Mouse (Mus musculus) midbrain, embryonic 10.5 days (tissue): Measurements from ENCODE around the gene Sipa1l2. TPM values are rescaled to one million over a fixed set of nuclear protein-coding genes. Genes with fewer than 3 reads are reported as not detected.

ENCODE experiments used
- DNase-seq: peaks from one replicate; pipeline ENCODE4 v3.0.0-alpha.2; 2017; ENCODE audit warnings: low spot score
- H3K27ac ChIP-seq: fragments of 300-500 bp; sonication (generic); replicated peaks from 2 replicates; pipeline ENCODE4 v1.5.1; 2016; ENCODE audit warnings: mild to moderate bottlenecking
- H3K27me3 ChIP-seq: fragments of 300-500 bp; sonication (generic); 2 replicates; pipeline ENCODE4 v1.6.1; 2016; ENCODE audit warnings: low read depth, mild to moderate bottlenecking; ENCODE audit not compliant: poor library complexity, severe bottlenecking
- H3K36me3 ChIP-seq: fragments of 300-500 bp; sonication (generic); 2 replicates; pipeline ENCODE4 v1.6.1; 2016; ENCODE audit warnings: mild to moderate bottlenecking, moderate library complexity
- H3K4me1 ChIP-seq: fragments of 300-500 bp; sonication (generic); 2 replicates; pipeline ENCODE4 v1.6.1; 2016
- H3K4me3 ChIP-seq: fragments of 300-500 bp; sonication (generic); 2 replicates; pipeline ENCODE4 v1.5.1; 2016; ENCODE audit warnings: mild to moderate bottlenecking, moderate library complexity
- H3K9me3 ChIP-seq: fragments of 300-500 bp; sonication (generic); replicated peaks from 2 replicates; pipeline ENCODE4 v1.6.1; 2016; ENCODE audit warnings: mild to moderate bottlenecking
- WGBS: fragments of 180-500 bp; shearing (Covaris S2); methylation state at CpG from one replicate; pipeline ENCODE4 v1.1.7; 2016; 5-methylcytosine and 5-hydroxymethylcytosine counted together
- polyA plus RNA-seq: library from polyadenylated mRNA; unstranded; fragments of >200 nt; fragmentation: Nextera tagmentation; extraction: Ambion mirVana; gene quantifications from 2 replicates; pipeline ENCODE4 v1.2.1, GENCODE M21; 2016

Gene Sipa1l2
- polyA plus RNA-seq, 1 experiment from 2014 or later, result 14.8 TPM

DNA sequence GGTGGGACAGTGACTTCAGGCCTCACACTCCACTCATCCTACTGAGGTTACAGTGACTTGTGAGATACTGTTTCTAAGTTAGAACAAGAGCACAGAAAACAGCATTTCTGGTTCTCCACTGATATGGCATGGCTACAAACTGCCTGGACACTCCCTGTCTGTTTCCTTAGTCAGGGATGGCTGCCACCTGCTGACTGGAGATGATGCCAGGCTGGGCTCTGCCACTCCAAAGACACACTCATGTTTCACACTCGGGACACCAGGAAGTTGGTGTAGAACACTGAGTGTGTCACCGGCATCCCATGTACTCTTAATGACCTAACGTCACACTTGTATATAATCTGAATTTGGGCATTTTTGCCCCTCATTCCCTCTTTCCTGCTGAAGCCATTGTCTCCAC, 22.3 kb downstream of the Sipa1l2 start:
- DNase-seq, result no peak
- Histone ChIP-seq H3K36me3 (no peaks in the 10 kb centered on the region), H3K4me3 (no peak overlapping the region), H3K4me1 (peaks cover 47% of the 10 kb centered on the region), H3K27ac (no peak overlapping the region), H3K27me3 (no peaks in the 10 kb centered on the region), H3K9me3 (no peaks in the 10 kb centered on the region)
- 86% methylated on average over 3 of the region's 3 CpGs for WGBS

- no peaks in the 10 kb centered on the region for H3K27me3 ChIP-seq
- DNase-seq, result no peak
- WGBS, result 93% methylated on average over 9 of the region's 9 CpGs
- no peak overlapping the region for H3K4me3 ChIP-seq
- no peaks in the 10 kb centered on the region for H3K36me3 ChIP-seq
- H3K4me1 ChIP-seq, result peaks cover 46% of the 10 kb centered on the region
- no peak overlapping the region for H3K27ac ChIP-seq
- H3K9me3 ChIP-seq, result no peaks in the 10 kb centered on the region
These were observed 23.7 kb downstream of the Sipa1l2 start for GRCm38 (mm10) chr8:125545866-125546265.

- no peak for DNase-seq
- peaks cover under 1% of the 10 kb centered on the region; the same call in 1 of the 2 replicates for H3K36me3 ChIP-seq
- peaks cover 38% of the 10 kb centered on the region for H3K4me1 ChIP-seq
- 87% methylated on average over 11 of the region's 11 CpGs for WGBS
- H3K9me3 ChIP-seq, result no peaks in the 10 kb centered on the region
- H3K4me3 ChIP-seq, result no peak overlapping the region
- no peaks in the 10 kb centered on the region for H3K27me3 ChIP-seq
- H3K27ac ChIP-seq, result no peak overlapping the region
These were observed 26.6 kb downstream of the Sipa1l2 start for GRCm38 (mm10) chr8:125542893-125543613.

GRCm38 (mm10) chr8:125539056-125540013, 30.3 kb downstream of the Sipa1l2 start:
- 79% methylated on average over 13 of the region's 13 CpGs for WGBS
- H3K4me1 ChIP-seq, result peaks cover 33% of the 10 kb centered on the region
- no peaks in the 10 kb centered on the region for H3K27me3 ChIP-seq
- H3K9me3 ChIP-seq, result no peaks in the 10 kb centered on the region
- no peak overlapping the region for H3K4me3 ChIP-seq
- DNase-seq, result no peak
- H3K36me3 ChIP-seq, result peaks cover 17% of the 10 kb centered on the region
- H3K27ac ChIP-seq, result no peak overlapping the region; the same call in 1 of the 2 replicates

DNA sequence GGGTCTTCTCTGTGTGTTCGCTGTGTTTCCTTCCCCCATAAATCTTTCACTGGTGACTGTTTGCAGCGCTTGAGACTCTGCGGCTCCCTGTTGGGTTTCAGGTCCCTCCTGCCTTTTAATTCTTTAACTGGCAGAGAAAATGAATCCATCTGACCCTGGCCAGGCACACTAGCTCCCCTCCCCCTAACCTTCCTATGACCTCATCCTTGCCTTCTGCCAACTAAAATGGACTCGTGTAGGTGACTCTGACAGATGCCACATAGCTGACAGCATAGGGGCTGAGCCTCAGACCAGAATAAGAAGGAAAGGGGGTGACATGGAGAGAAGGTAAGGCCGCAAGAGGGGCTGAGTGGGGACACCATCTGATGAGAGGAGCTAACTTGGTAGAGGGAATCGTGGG, 31.3 kb downstream of the Sipa1l2 start:
- Histone ChIP-seq H3K9me3 (no peaks in the 10 kb centered on the region), H3K27ac (no peak overlapping the region), H3K4me3 (no peak overlapping the region), H3K4me1 (peaks cover 37% of the 10 kb centered on the region), H3K27me3 (no peaks in the 10 kb centered on the region), H3K36me3 (peaks cover 17% of the 10 kb centered on the region)
- no peak for DNase-seq
- 75% methylated on average over 6 of the region's 6 CpGs for WGBS

DNA sequence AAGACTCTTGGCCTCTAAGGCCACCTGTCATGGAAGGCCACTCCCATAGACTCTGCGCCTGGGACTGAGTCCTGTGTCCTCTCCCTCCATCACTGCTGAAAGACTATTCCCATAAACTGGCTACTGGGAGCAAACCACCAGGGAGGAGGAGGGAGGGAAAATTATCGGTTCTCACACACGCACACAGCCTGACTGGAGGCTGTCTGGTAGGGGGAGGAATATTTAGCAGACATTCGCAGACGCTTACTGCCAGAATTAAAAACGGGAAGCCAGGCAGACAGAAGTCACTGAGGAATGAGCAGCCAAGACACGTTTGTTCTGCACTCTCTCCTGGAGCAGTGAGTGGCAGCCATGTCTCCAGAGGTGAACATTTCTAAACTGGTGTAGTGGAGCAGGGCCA, 35.9 kb downstream of the Sipa1l2 start:
- H3K27me3 ChIP-seq, result no peaks in the 10 kb centered on the region
- H3K4me3 ChIP-seq, result no peak overlapping the region
- H3K27ac ChIP-seq, result no peak overlapping the region
- peaks cover 63% of the 10 kb centered on the region for H3K4me1 ChIP-seq
- H3K36me3 ChIP-seq, result peaks cover 17% of the 10 kb centered on the region
- WGBS, result 72% methylated on average over 7 of the region's 7 CpGs
- H3K9me3 ChIP-seq, result no peaks in the 10 kb centered on the region
- no peak for DNase-seq

- 81% methylated on average over 8 of the region's 8 CpGs for WGBS
- Histone ChIP-seq H3K4me1 (peaks cover 70% of the 10 kb centered on the region), H3K4me3 (no peak overlapping the region), H3K36me3 (peaks cover 16% of the 10 kb centered on the region), H3K9me3 (no peaks in the 10 kb centered on the region), H3K27me3 (no peaks in the 10 kb centered on the region), H3K27ac (0 out of 2 replicates have a peak overlapping the region, but pooled peaks have one; percentile 25)
- DNase-seq, result no peak
These were observed 36.7 kb downstream of the Sipa1l2 start for GRCm38 (mm10) chr8:125532953-125533352.

- H3K36me3 ChIP-seq, result peaks cover 8% of the 10 kb centered on the region
- H3K9me3 ChIP-seq, result no peaks in the 10 kb centered on the region
- 38% methylated on average over 7 of the region's 7 CpGs for WGBS
- no peak for DNase-seq
- peaks cover 4% of the 10 kb centered on the region; the same call in 1 of the 2 replicates for H3K27me3 ChIP-seq
- H3K4me3 ChIP-seq, result no peak overlapping the region
- H3K4me1 ChIP-seq, result peaks cover 73% of the 10 kb centered on the region
- 0 out of 2 replicates have a peak overlapping the region, but pooled peaks have one; percentile 43 for H3K27ac ChIP-seq
These were observed 37.4 kb downstream of the Sipa1l2 start for GRCm38 (mm10) chr8:125532177-125532576.

DNA sequence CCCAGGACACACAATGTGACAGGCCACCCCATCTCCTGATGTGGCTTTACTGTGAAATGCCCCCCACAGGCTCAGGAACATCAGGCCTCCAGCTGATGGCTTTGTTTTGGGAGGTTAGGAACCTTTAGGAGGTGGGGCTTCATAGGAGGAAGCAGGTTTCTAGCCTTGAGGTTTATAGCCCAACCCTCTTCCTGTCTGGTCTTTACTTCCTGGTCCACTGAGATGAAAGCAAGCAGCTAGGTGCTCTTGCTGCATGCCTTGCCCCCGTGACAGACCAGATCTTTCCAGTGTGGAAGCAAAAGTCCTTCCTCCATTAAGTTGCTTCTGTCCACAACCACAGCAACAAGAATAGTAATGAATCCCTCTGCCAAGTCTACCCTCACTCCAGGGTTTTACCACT, 38.0 kb downstream of the Sipa1l2 start:
- H3K36me3 ChIP-seq, result 0 out of 2 replicates have a peak, but pooled peaks cover 4% of the 10 kb centered on the region
- peaks cover 79% of the 10 kb centered on the region for H3K4me1 ChIP-seq
- peaks cover 7% of the 10 kb centered on the region; the same call in 1 of the 2 replicates for H3K27me3 ChIP-seq
- H3K9me3 ChIP-seq, result no peaks in the 10 kb centered on the region
- peak overlapping the region; percentile 43 for H3K27ac ChIP-seq
- no peak for DNase-seq
- H3K4me3 ChIP-seq, result no peak overlapping the region
- WGBS, result 73% methylated on average over 1 of the region's 1 CpGs

GRCm38 (mm10) chr8:125531088-125531438, 38.5 kb downstream of the Sipa1l2 start:
- no peaks in the 10 kb centered on the region for H3K9me3 ChIP-seq
- no peak for DNase-seq
- peaks cover 82% of the 10 kb centered on the region for H3K4me1 ChIP-seq
- peaks cover 11% of the 10 kb centered on the region; the same call in 1 of the 2 replicates for H3K27me3 ChIP-seq
- 56% methylated on average over 6 of the region's 6 CpGs for WGBS
- peak overlapping the region; percentile 43; the same call in 1 of the 2 replicates for H3K27ac ChIP-seq
- H3K36me3 ChIP-seq, result no peaks in the 10 kb centered on the region
- no peak overlapping the region for H3K4me3 ChIP-seq

DNA sequence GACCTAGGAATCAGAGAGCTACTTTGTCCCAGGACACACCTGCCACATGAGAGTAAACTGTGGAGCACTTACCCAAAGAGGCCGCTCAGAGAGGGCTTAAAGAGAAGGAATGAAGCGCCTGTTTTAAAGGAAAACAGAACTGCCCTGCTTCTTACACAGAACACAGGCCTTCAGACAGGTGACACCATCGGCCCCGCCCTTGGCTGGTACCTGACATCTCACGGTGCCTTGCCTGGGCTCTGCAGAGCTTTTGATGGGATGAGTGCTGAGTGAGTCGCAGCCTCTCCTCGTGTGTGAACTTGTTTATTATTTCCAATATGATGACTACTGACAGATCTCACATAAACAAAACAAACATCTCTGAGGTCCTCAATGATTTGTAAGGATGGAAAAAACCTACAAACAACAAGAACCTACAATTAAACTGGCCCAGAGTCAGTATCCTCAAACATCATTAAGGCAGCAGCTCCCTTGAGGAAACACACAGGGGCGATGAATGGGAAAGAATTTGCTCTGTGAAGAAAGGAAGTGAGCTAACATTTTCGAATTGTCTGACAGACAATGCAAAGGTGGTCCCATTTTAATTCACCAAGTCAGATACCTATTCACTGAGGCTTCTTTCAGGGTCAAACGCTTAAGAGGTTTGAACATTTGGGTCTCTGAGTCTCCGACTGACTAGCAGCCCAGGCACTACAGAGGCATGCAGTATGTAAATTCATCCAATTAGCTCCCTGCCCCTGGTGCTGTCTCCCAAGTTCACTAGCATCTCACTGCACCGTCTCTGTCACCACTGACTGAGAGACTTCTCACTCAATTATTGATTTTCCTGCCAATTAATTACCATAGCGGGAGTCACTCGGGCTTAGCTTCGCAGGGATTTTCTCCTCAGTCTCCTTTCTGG, 39.2 kb downstream of the Sipa1l2 start:
- Histone ChIP-seq H3K27ac (no peak overlapping the region), H3K36me3 (no peaks in the 10 kb centered on the region), H3K9me3 (no peaks in the 10 kb centered on the region), H3K27me3 (peaks cover 11% of the 10 kb centered on the region; the same call in 1 of the 2 replicates), H3K4me1 (peaks cover 87% of the 10 kb centered on the region), H3K4me3 (no peak overlapping the region)
- no peak for DNase-seq
- WGBS, result 47% methylated on average over 15 of the region's 15 CpGs

- Histone ChIP-seq H3K9me3 (no peaks in the 10 kb centered on the region), H3K27me3 (peaks cover 11% of the 10 kb centered on the region; the same call in 1 of the 2 replicates), H3K36me3 (no peaks in the 10 kb centered on the region), H3K4me1 (peaks cover 85% of the 10 kb centered on the region), H3K4me3 (no peak overlapping the region), H3K27ac (peak overlapping the region; percentile 19; the same call in 1 of the 2 replicates)
- 69% methylated on average over 6 of the region's 6 CpGs for WGBS
- no peak for DNase-seq
These were observed 40.6 kb downstream of the Sipa1l2 start for GRCm38 (mm10) chr8:125529019-125529418.
